Mouse (Mus musculus) CH12.LX (cell line): ENCODE data around the gene Wfikkn1. TPM values are rescaled to one million over a fixed set of nuclear protein-coding genes. Genes with fewer than 3 reads are reported as not detected.

ENCODE experiments used
- DNase-seq: peaks from one replicate; pipeline ENCODE4 v3.0.0-alpha.2; 2013; ENCODE audit errors: extremely low read depth
- H3K27ac ChIP-seq: 2 replicates; pipeline ENCODE4 v1.5.1; 2012; ENCODE audit warnings: low read depth, mild to moderate bottlenecking, control low read depth, moderate library complexity; ENCODE audit not compliant: insufficient read depth
- H3K27me3 ChIP-seq: replicated peaks from 2 replicates; pipeline ENCODE3; 2012; ENCODE audit warnings: inconsistent platforms
- H3K36me3 ChIP-seq, 2 experiments: replicated peaks in 1 of 2; 2 replicates each; pipeline versions ENCODE3 to v1.6.1; 2012; ENCODE audit warnings: inconsistent platforms in 1 of 2, low read length in 1 of 2, mild to moderate bottlenecking in 1 of 2, mixed read lengths in 1 of 2, moderate library complexity in 1 of 2; ENCODE audit not compliant: control insufficient read depth in 1 of 2, insufficient read depth in 1 of 2
- H3K4me1 ChIP-seq, 2 experiments: 2 replicates each; pipeline ENCODE4 v1.6.1; 2012; ENCODE audit warnings: inconsistent platforms in 1 of 2, moderate library complexity in 1 of 2; ENCODE audit not compliant: insufficient read depth in 2 of 2, control insufficient read depth in 1 of 2
- H3K4me2 ChIP-seq: 2 replicates; pipeline ENCODE4 v1.6.1; 2012; ENCODE audit warnings: low read depth, mild to moderate bottlenecking, control low read depth; ENCODE audit not compliant: poor library complexity, insufficient read depth, severe bottlenecking
- H3K4me3 ChIP-seq, 3 experiments: fragments of 150-350 bp in 1 of 3; sonication (generic) in 1 of 3; replicated peaks in 1 of 3; 2 replicates each; pipeline versions ENCODE3 to v1.5.1; 2011 to 2012; ENCODE audit warnings: low read depth in 2 of 3, low read length in 2 of 3, mild to moderate bottlenecking in 2 of 3, moderate library complexity in 2 of 3, control low read depth in 1 of 3, improper control_type of control experiment in 1 of 3, inconsistent platforms in 1 of 3, mixed read lengths in 1 of 3; ENCODE audit not compliant: poor library complexity in 1 of 3
- H3K79me2 ChIP-seq: replicated peaks from 2 replicates; pipeline ENCODE4 v1.6.1; 2012; ENCODE audit warnings: mild to moderate bottlenecking, moderate library complexity; ENCODE audit not compliant: control insufficient read depth, poor library complexity, insufficient read depth, severe bottlenecking; ENCODE audit errors: extremely low read depth
- H3K9ac ChIP-seq: 2 replicates; pipeline ENCODE4 v1.6.1; 2012; ENCODE audit warnings: low read depth, mild to moderate bottlenecking, control low read depth, moderate library complexity; ENCODE audit not compliant: insufficient read depth
- H3K9me3 ChIP-seq: replicated peaks from 2 replicates; pipeline ENCODE3; 2012; ENCODE audit warnings: low read length, inconsistent platforms, mixed read lengths
- E2F4 ChIP-seq: IDR thresholded peaks from 2 replicates; pipeline ENCODE4 v1.6.1; 2011; ENCODE audit warnings: low read depth, low read length, improper control_type of control experiment; ENCODE audit not compliant: insufficient replicate concordance
- ELF1 ChIP-seq: IDR thresholded peaks from 2 replicates; pipeline ENCODE4 v1.6.1; 2014; ENCODE audit warnings: low read depth, mild to moderate bottlenecking, inconsistent platforms, low read length, improper control_type of control experiment
- ETS1 ChIP-seq: conservative IDR thresholded peaks from 2 replicates; pipeline ENCODE4 v1.6.1; 2012; ENCODE audit warnings: low read depth, mild to moderate bottlenecking, inconsistent platforms, low read length, improper control_type of control experiment, moderate library complexity
- GABPA ChIP-seq: IDR thresholded peaks from 2 replicates; pipeline ENCODE4 v1.6.1; 2012; ENCODE audit warnings: low read depth, low read length, improper control_type of control experiment, inconsistent platforms; ENCODE audit not compliant: insufficient replicate concordance
- JUND ChIP-seq: conservative IDR thresholded peaks from 2 replicates; pipeline ENCODE4 v1.6.1; 2011; ENCODE audit warnings: low read depth, low read length, improper control_type of control experiment
- KAT2A ChIP-seq: IDR thresholded peaks from 2 replicates; pipeline ENCODE4 v1.6.1; 2012; ENCODE audit warnings: low read length, improper control_type of control experiment, inconsistent platforms; ENCODE audit not compliant: insufficient replicate concordance
- MAFK ChIP-seq: IDR thresholded peaks from 2 replicates; pipeline ENCODE4 v1.6.1; 2011; ENCODE audit warnings: low read length, improper control_type of control experiment; ENCODE audit not compliant: insufficient replicate concordance
- MAZ ChIP-seq: IDR thresholded peaks from 2 replicates; pipeline ENCODE4 v1.6.1; 2012; ENCODE audit warnings: low read depth, mild to moderate bottlenecking, inconsistent platforms, low read length, improper control_type of control experiment, moderate library complexity
- MEF2A ChIP-seq: IDR thresholded peaks from 2 replicates; pipeline ENCODE4 v1.6.1; 2014; ENCODE audit warnings: low read depth, mild to moderate bottlenecking, inconsistent platforms, low read length, improper control_type of control experiment, borderline replicate concordance
- NELFE ChIP-seq: IDR thresholded peaks from 2 replicates; pipeline ENCODE4 v1.6.1; 2011; ENCODE audit warnings: low read depth, low read length, improper control_type of control experiment
- NRF1 ChIP-seq: IDR thresholded peaks from 2 replicates; pipeline ENCODE4 v1.6.1; 2014; ENCODE audit warnings: low read depth, mild to moderate bottlenecking, inconsistent platforms, low read length, improper control_type of control experiment, moderate library complexity
- PAX5 ChIP-seq: IDR thresholded peaks from 2 replicates; pipeline ENCODE4 v1.6.1; 2012; ENCODE audit warnings: low read length, inconsistent platforms, mixed read lengths
- POLR2A ChIP-seq: IDR thresholded peaks from 2 replicates; pipeline ENCODE4 v1.6.1; 2011; ENCODE audit warnings: low read depth, mild to moderate bottlenecking, improper control_type of control experiment, low read length
- POLR2AphosphoS2 ChIP-seq: IDR thresholded peaks from 2 replicates; pipeline ENCODE4 v1.6.1; 2011; ENCODE audit warnings: low read depth, low read length, improper control_type of control experiment
- RAD21 ChIP-seq: IDR thresholded peaks from 2 replicates; pipeline ENCODE4 v1.6.1; 2011; ENCODE audit warnings: low read depth, mild to moderate bottlenecking, low read length, improper control_type of control experiment, moderate library complexity
- RCOR1 ChIP-seq: conservative IDR thresholded peaks from 2 replicates; pipeline ENCODE4 v1.6.1; 2012; ENCODE audit warnings: low read depth, mild to moderate bottlenecking, inconsistent platforms, low read length, improper control_type of control experiment
- SMC3 ChIP-seq: IDR thresholded peaks from 2 replicates; pipeline ENCODE4 v1.6.1; 2011; ENCODE audit warnings: low read depth, low read length, improper control_type of control experiment
- USF2 ChIP-seq: conservative IDR thresholded peaks from 2 replicates; pipeline ENCODE4 v1.6.1; 2011; ENCODE audit warnings: low read depth, low read length, improper control_type of control experiment
- dilution Hi-C: fragments of 300-500 bp; cut with MboI; formaldehyde crosslinking; loops from 2 replicates; pipeline ENCODE4 v1.14.3; 2020; ENCODE audit warnings: low sequenced_read_pairs; ENCODE audit not compliant: extremely low pct_unique_long_range_greater_than_20kb, extremely low pct_ligation_motif_present
- in situ Hi-C: fragments of 300-500 bp; cut with MboI; formaldehyde crosslinking; loops from 3 replicates; pipeline ENCODE4 v1.14.3; 2019; ENCODE audit warnings: low sequenced_read_pairs, low pct_ligation_motif_present, low pct_unique_long_range_greater_than_20kb, mixed read lengths
- polyA plus RNA-seq: library from polyadenylated mRNA; unstranded; fragments of >175 nt; gene quantifications from 2 replicates; pipeline ENCODE4 v1.2.1, GENCODE M21; 2012; ENCODE audit warnings: low read depth; ENCODE audit not compliant: insufficient read length
- total RNA-seq, 2 experiments: library from RNA; depleted of rRNA; stranded (reverse); fragments of 300-350 nt in 1 of 2; fragments of >200 nt in 1 of 2; gene quantifications; 2 replicates each; pipeline ENCODE4 v1.2.3; 2012 to 2014

Gene Wfikkn1
- total and polyA plus RNA-seq, 3 experiments, result 0.34 to 0.69 TPM; not detected in 1

DNA sequence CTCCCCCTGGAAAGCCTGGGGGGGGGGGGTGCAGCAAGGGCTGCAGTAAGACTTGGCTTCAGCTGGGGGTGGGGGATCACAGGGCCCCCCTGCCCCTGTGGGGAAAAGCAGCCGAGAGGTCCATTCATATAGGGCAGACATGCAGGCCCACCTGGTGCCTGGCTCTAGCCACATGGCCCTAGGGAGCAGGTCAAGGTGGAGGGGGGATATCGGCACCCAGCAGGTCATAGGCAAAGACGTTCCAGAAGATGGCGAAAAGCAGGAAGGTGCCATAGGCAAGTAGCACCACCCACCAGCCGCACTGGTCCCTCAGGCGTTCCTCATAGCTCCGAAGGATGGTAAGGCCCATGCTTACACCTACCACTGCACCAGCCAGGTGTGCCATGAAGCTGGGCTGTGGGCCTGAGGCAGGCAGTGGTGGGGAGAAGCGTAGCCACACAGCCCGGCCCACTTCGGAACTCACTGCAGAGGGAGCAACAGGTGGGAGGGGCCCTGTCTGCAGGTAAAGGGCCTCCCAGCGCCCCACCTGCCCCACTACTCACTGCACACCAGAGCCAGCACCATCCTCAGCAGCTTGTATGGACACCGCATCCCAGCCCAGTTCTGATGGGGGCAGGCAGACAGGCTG is 45.9 kb downstream of the Wfikkn1 start:
- Histone ChIP-seq H3K4me2 (0 out of 2 replicates have a peak overlapping the region, but pooled peaks have one; percentile 33), H3K27ac (no peak overlapping the region), H3K9ac (no peak overlapping the region), H3K4me1 (peaks cover 16 to 37% of the 10 kb centered on the region in 2 experiments), H3K79me2 (peaks cover 14% of the 10 kb centered on the region), H3K9me3 (no peaks in the 10 kb centered on the region), H3K4me3 (no peak overlapping the region), H3K27me3 (no peaks in the 10 kb centered on the region), H3K36me3 (peaks cover 62 to 76% of the 10 kb centered on the region in 2 experiments)
- dilution Hi-C loops (no loop called here), in situ Hi-C loops (no loop called here)
- DNase-seq, result no peak
- TF ChIP-seq E2F4 (no peak), GABPA (no peak), KAT2A (no peak), ELF1 (no peak), JUND (no peak), NRF1 (no peak), MAZ (no peak), MEF2A (no peak), POLR2AphosphoS2 (no peak), POLR2A (no peak)

DNA sequence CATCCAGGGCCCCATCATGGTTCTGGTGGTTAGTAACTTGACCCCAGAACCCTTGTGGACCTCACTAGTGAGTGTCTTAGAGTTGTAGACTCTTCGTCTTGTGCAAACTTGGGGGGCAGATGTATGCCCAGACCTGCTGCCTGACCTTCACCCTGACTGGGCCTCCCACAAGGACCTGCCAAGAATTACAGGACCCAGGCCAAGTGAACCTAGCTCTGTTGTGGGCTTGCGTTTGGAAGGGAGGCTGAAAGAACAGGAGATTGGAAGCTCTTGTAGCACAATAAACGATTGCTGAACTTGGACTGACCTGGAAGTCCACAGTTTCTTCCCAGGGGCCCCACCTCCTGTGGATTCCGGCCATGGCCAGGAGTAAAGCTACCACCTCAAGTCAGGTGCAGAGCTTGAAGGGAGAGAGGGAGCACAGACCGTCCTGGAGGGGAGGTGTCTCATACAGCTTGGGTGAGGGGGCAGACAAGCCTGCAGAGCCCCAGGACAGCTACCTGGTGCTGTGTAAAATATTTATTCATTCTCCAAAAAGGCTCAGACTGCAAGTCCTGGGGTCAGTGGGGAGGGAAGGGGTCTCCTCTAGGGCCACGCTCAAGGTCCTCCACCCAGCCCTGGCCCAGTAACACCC is 46.6 kb downstream of the Wfikkn1 start:
- TF ChIP-seq ETS1 (no peak), POLR2A (no peak), RAD21 (no peak), SMC3 (no peak), PAX5 (no peak), MAFK (no peak), USF2 (no peak), NELFE (no peak), E2F4 (no peak), MEF2A (no peak), GABPA (no peak), RCOR1 (no peak)
- H3K27me3 ChIP-seq, result no peaks in the 10 kb centered on the region
- dilution Hi-C loops (no loop called here), in situ Hi-C loops (no loop called here)
- H3K27ac ChIP-seq, result no peak overlapping the region
- peak overlapping the region; percentile 84; the same call in 1 of the 2 replicates for H3K9ac ChIP-seq
- H3K4me2 ChIP-seq, result peak overlapping the region; percentile 33
- peaks cover 16 to 40% of the 10 kb centered on the region in 2 experiments for H3K4me1 ChIP-seq
- no peak for DNase-seq
- H3K79me2 ChIP-seq, result peaks cover 14% of the 10 kb centered on the region
- H3K4me3 ChIP-seq, result peak overlapping the region; percentile 69 to 81 (median 71)
- no peaks in the 10 kb centered on the region for H3K9me3 ChIP-seq
- peaks cover 56 to 76% of the 10 kb centered on the region in 2 experiments for H3K36me3 ChIP-seq
